Mouse (Mus musculus): Measurements from ENCODE around the gene Olfr231.

Gene Olfr231

GRCm38 (mm10) chr1:174121062-174121461, at the start of gene Olfr231:
Gene Olfr231, minus strand, starts transcription at chr1:174121162.
- DNase-seq, result no peak

- DNase-seq, result no peak
Observed at GRCm38 (mm10) chr1:174169024-174169423, 48.1 kb upstream of the Olfr231 start.

- DNase-seq, result no peak
Observed at GRCm38 (mm10) chr1:174159095-174159494, 38.1 kb upstream of the Olfr231 start.

GRCm38 (mm10) chr1:174158512-174158911, 37.5 kb upstream of the Olfr231 start:
- DNase-seq, result no peak

- no peak for DNase-seq
Observed at GRCm38 (mm10) chr1:174157622-174158021, 36.7 kb upstream of the Olfr231 start.

- no peak for DNase-seq
Observed at GRCm38 (mm10) chr1:174155333-174155732, 34.4 kb upstream of the Olfr231 start, which contains the start of gene Olfr420. Gene Olfr420, plus strand, starts transcription at chr1:174155633.

- DNase-seq, result no peak
Observed at GRCm38 (mm10) chr1:174149289-174149688, 28.3 kb upstream of the Olfr231 start.

GRCm38 (mm10) chr1:174146696-174147095, 25.7 kb upstream of the Olfr231 start:
- no peak for DNase-seq

- DNase-seq, result no peak
Observed at GRCm38 (mm10) chr1:174141384-174141783, 20.4 kb upstream of the Olfr231 start.

- DNase-seq, result no peak
Observed at GRCm38 (mm10) chr1:174131999-174132398, 11.0 kb upstream of the Olfr231 start.

GRCm38 (mm10) chr1:174131217-174131616, 10.3 kb upstream of the Olfr231 start, which contains the start of gene Olfr424:
Gene Olfr424, plus strand, starts transcription at chr1:174131517.
- DNase-seq, result no peak

- DNase-seq, result no peak
Observed at GRCm38 (mm10) chr1:174103735-174104134, 17.2 kb downstream of the Olfr231 start.

GRCm38 (mm10) chr1:174096591-174096990, 24.4 kb downstream of the Olfr231 start, which contains the start of gene Olfr427:
Gene Olfr427, plus strand, starts transcription at chr1:174096891.
- no peak for DNase-seq

- DNase-seq, result no peak
Observed at GRCm38 (mm10) chr1:174084031-174084430, 36.9 kb downstream of the Olfr231 start, which contains the start of gene Olfr429. Gene Olfr429, plus strand, starts transcription at chr1:174084331.

GRCm38 (mm10) chr1:174066305-174066704, 54.7 kb downstream of the Olfr231 start, which contains the start of gene Olfr430:
Gene Olfr430, plus strand, starts transcription at chr1:174066605.
- DNase-seq, result no peak

Measured in cerebellum, adult 11-12 months (tissue).